Mouse (Mus musculus) stomach, postnatal 0 days (tissue): ENCODE measurements around the gene Pitpna.

ENCODE experiments used
- CTCF ChIP-seq: IDR thresholded peaks from 2 replicates; pipeline ENCODE4 v1.5.1; 2016; ENCODE audit warnings: antibody characterized with exemption, low read depth, mild to moderate bottlenecking, moderate library complexity
- EP300 ChIP-seq: optimal IDR thresholded peaks from 2 replicates; pipeline ENCODE3; 2016; ENCODE audit warnings: antibody characterized with exemption

GRCm38 (mm10) chr11:75549658-75550111, 38.2 kb upstream of the Pitpna start:
- no peak for TF ChIP-seq CTCF
- TF ChIP-seq EP300, result peak; percentile 51
